Mouse (Mus musculus) spleen, adult 2 months (tissue): ENCODE data around the gene Cyp8b1.

Experiments used
- CTCF ChIP-seq: fragments of 200-500 bp; IDR thresholded peaks from 2 replicates; pipeline ENCODE4 v1.5.1; 2011; ENCODE audit warnings: mild to moderate bottlenecking, inconsistent platforms; ENCODE audit not compliant: insufficient read depth, insufficient read length, insufficient replicate concordance; ENCODE audit errors: extremely low read depth
- POLR2A ChIP-seq: fragments of 200-500 bp; IDR thresholded peaks from 2 replicates; pipeline ENCODE4 v1.6.1; 2011; ENCODE audit warnings: low read depth, low read length, inconsistent platforms

DNA sequence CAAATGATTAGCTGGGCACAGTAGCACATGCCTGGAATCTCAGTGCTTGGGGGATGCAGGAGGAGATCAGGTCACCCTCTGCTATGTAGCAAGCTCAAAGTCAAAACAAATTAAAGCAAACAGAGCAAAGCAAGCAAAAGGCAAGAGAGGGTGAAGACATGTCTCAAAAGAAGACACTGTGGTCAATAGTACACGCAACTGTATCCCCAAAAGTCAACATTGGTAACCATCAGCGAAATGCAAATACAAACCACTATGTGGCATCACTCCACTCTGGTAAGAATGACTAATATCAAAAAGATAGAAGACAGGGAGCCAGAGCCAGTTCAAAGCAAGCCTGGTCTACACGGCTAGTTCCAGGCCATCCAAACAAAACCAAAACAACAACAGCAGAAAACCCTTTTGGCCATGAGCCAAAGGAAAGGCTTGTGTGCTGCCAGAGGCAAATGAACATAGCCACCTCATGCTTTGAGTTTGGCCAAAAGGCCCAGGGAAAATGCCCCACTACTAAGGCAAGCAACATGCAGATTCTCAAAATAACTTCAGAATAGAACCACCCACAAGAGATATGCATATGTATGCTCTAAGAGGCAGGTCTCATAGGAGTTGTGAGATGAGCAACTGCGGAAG is 10.4 kb downstream of the Cyp8b1 start:
- TF ChIP-seq CTCF (no peak), POLR2A (no peak)
